In genomic region chr15:87972641-87973040, GRCm38 (mm10) we compare ENCODE assay signal across 34 mouse cellular contexts.
"Had no signal": no experiment of that assay in that cellular context is flagged by ENCODE, and none has a peak within 500 bp of the region (broad histone marks: within the 10 kb centered on the region; RNA-seq: fewer than 3 reads in every experiment).

No protein-coding gene starts in this region.

- H3K4me2 ChIP-seq: heart, embryonic 12.5 days; heart, embryonic 13.5 days; heart, embryonic 15.5 days; hindbrain, embryonic 12.5 days; hindbrain, embryonic 13.5 days; hindbrain, embryonic 14.5 days; hindbrain, embryonic 15.5 days; intestine, embryonic 15.5 days; kidney, embryonic 15.5 days had no signal

- H3K9ac ChIP-seq: heart, embryonic 12.5 days; heart, embryonic 13.5 days; heart, embryonic 15.5 days; hindbrain, embryonic 12.5 days; hindbrain, embryonic 13.5 days; hindbrain, embryonic 14.5 days; hindbrain, embryonic 15.5 days; intestine, embryonic 15.5 days; kidney, embryonic 15.5 days had no signal

- H3K27me3 ChIP-seq: heart, embryonic 13.5 days; heart, embryonic 15.5 days; hindbrain, embryonic 12.5 days; hindbrain, embryonic 13.5 days; hindbrain, embryonic 15.5 days; intestine, embryonic 15.5 days; kidney, embryonic 15.5 days had no signal

- H3K9me3 ChIP-seq: heart, embryonic 12.5 days; heart, embryonic 13.5 days; heart, embryonic 15.5 days; hindbrain, embryonic 10.5 days; hindbrain, embryonic 12.5 days; hindbrain, embryonic 13.5 days; hindbrain, embryonic 15.5 days; intestine, embryonic 15.5 days; kidney, embryonic 15.5 days had no signal

- H3K36me3 ChIP-seq: heart, embryonic 12.5 days; heart, embryonic 13.5 days; heart, embryonic 15.5 days; hindbrain, embryonic 10.5 days; hindbrain, embryonic 12.5 days; hindbrain, embryonic 13.5 days; hindbrain, embryonic 15.5 days; intestine, embryonic 15.5 days; kidney, embryonic 15.5 days had no signal

- H3K4me3 ChIP-seq: heart, embryonic 12.5 days; heart, embryonic 13.5 days; heart, embryonic 15.5 days; hindbrain, embryonic 10.5 days; hindbrain, embryonic 12.5 days; hindbrain, embryonic 13.5 days; hindbrain, embryonic 15.5 days; intestine, embryonic 15.5 days; kidney, embryonic 15.5 days; layer of hippocampus, adult 2 months; left cerebral cortex, adult 2 months had no signal

- DNase-seq: heart, postnatal 10 days; heart, postnatal 14 days; heart, postnatal 36 days; heart, postnatal 4 days; kidney, adult 11 months; kidney, adult 18-20 months; kidney, adult 2 months; kidney, adult 8-10 months; kidney, adult 9 months; kidney, postnatal 10 days; kidney, postnatal 14 days; kidney, postnatal 25 days; kidney, postnatal 36 days; kidney, postnatal 4 days; layer of hippocampus, adult 9-11 months; layer of hippocampus, postnatal 36 days had no signal

- ATAC-seq: hindbrain, embryonic 16.5 days; hindbrain, postnatal 0 days; inflammation-experienced regulatory T-cells, adult 6 months; intestine, embryonic 15.5 days; intestine, embryonic 16.5 days; intestine, postnatal 0 days had no signal

- H3K27ac ChIP-seq: heart, embryonic 13.5 days; heart, embryonic 15.5 days; hindbrain, embryonic 10.5 days; hindbrain, embryonic 12.5 days; hindbrain, embryonic 13.5 days; hindbrain, embryonic 14.5 days; hindbrain, embryonic 15.5 days; hindbrain, postnatal 0 days; intestine, embryonic 15.5 days; kidney, embryonic 15.5 days; kidney, postnatal 0 days; layer of hippocampus, adult 2 months; left cerebral cortex, adult 2 months had no signal

- H3K4me1 ChIP-seq: heart, embryonic 15.5 days; hindbrain, embryonic 10.5 days; hindbrain, embryonic 12.5 days; intestine, embryonic 15.5 days; kidney, embryonic 15.5 days had no signal
